Mouse (Mus musculus) limb, embryonic 10.5 days (tissue): ENCODE measurements around the gene AL732309.1. TPM values are rescaled to one million over a fixed set of nuclear protein-coding genes. Genes with fewer than 3 reads are reported as not detected.

Experiments used
- polyA plus RNA-seq: library from polyadenylated mRNA; unstranded; fragments of >200 nt; fragmentation: Nextera tagmentation; extraction: Ambion mirVana; gene quantifications from 2 replicates; pipeline ENCODE4 v1.2.1, GENCODE M21; 2016

The AL732309.1 gene
- polyA plus RNA-seq, 1 experiment from 2014 or later = 7.8 TPM

Other genes with a start within 250 kb of the AL732309.1 start
- 61.6 and 68.2 TPM in 2 replicates for gene Nsmf, start 192.5 kb downstream of the AL732309.1 start, polyA plus RNA-seq
- gene Entpd8, start 166.6 kb downstream of the AL732309.1 start, polyA plus RNA-seq = 0.30 TPM in 1 of 2 replicates, not detected in the other
- 0.15 and 0.28 TPM in 2 replicates for gene Noxa1, start 151.7 kb downstream of the AL732309.1 start, polyA plus RNA-seq
- 7.9 and 10.3 TPM in 2 replicates for gene Nrarp, start 66.1 kb downstream of the AL732309.1 start, polyA plus RNA-seq
- gene Tor4a, start 50.0 kb downstream of the AL732309.1 start, polyA plus RNA-seq = 3.2 TPM in 2 replicates
- 129 and 137 TPM in 2 replicates for gene Nelfb, start 35.4 kb downstream of the AL732309.1 start, polyA plus RNA-seq
- gene Stpg3, start 32.2 kb downstream of the AL732309.1 start, polyA plus RNA-seq = 0.14 TPM in 1 of 2 replicates, not detected in the other
- 1.0 TPM in 1 of 2 replicates, not detected in the other for gene Fam166a, start 28.1 kb downstream of the AL732309.1 start, polyA plus RNA-seq
- gene Tubb4b, start 22.2 kb downstream of the AL732309.1 start, polyA plus RNA-seq = 597 and 608 TPM in 2 replicates
- not detected in 2 replicates for gene Slc34a3, start 12.5 kb downstream of the AL732309.1 start, polyA plus RNA-seq
- not detected in 2 replicates for gene Rnf224, start 10.1 kb downstream of the AL732309.1 start, polyA plus RNA-seq
- gene Rnf208, start 4.6 kb downstream of the AL732309.1 start, polyA plus RNA-seq = 3.8 and 5.7 TPM in 2 replicates
- gene Cysrt1, start 4.4 kb downstream of the AL732309.1 start, polyA plus RNA-seq = 0.25 TPM in 1 of 2 replicates, not detected in the other
- 14.5 and 18.4 TPM in 2 replicates for gene Tmem203, start 8.6 kb upstream of the AL732309.1 start, polyA plus RNA-seq
- gene Tprn, start 15.8 kb upstream of the AL732309.1 start, polyA plus RNA-seq = 8.7 and 9.7 TPM in 2 replicates
- 235 and 243 TPM in 2 replicates for gene Ssna1, start 25.6 kb upstream of the AL732309.1 start, polyA plus RNA-seq
- 138 and 153 TPM in 2 replicates for gene Anapc2, start 25.6 kb upstream of the AL732309.1 start, polyA plus RNA-seq
- not detected in 2 replicates for gene Tmem210, start 41.3 kb upstream of the AL732309.1 start, polyA plus RNA-seq
- not detected in 2 replicates for gene Lrrc26, start 43.1 kb upstream of the AL732309.1 start, polyA plus RNA-seq
- gene Grin1, start 72.3 kb upstream of the AL732309.1 start, polyA plus RNA-seq = 0.30 and 0.46 TPM in 2 replicates
- gene Man1b1, start 85.5 kb upstream of the AL732309.1 start, polyA plus RNA-seq = 42.6 and 54.6 TPM in 2 replicates
- gene Dpp7, start 109.5 kb upstream of the AL732309.1 start, polyA plus RNA-seq = 15.7 and 18.7 TPM in 2 replicates
- 8.1 and 9.0 TPM in 2 replicates for gene Uap1l1, start 118.8 kb upstream of the AL732309.1 start, polyA plus RNA-seq
- gene Sapcd2, start 125.5 kb upstream of the AL732309.1 start, polyA plus RNA-seq = 88.3 and 88.7 TPM in 2 replicates
- 0.19 TPM in 1 of 2 replicates, not detected in the other for gene Entpd2, start 149.0 kb upstream of the AL732309.1 start, polyA plus RNA-seq
- 5.7 and 8.1 TPM in 2 replicates for gene Npdc1, start 152.5 kb upstream of the AL732309.1 start, polyA plus RNA-seq
- not detected in 2 replicates for gene Fut7, start 176.4 kb upstream of the AL732309.1 start, polyA plus RNA-seq
- 2.8 and 4.4 TPM in 2 replicates for gene Abca2, start 181.8 kb upstream of the AL732309.1 start, polyA plus RNA-seq
- 0.30 and 1.1 TPM in 2 replicates for gene Clic3, start 210.0 kb upstream of the AL732309.1 start, polyA plus RNA-seq
- gene Paxx, start 214.2 kb upstream of the AL732309.1 start, polyA plus RNA-seq = 10.0 and 14.6 TPM in 2 replicates
- not detected in 2 replicates for gene Ptgds, start 223.2 kb upstream of the AL732309.1 start, polyA plus RNA-seq
- not detected in 2 replicates for gene Lcn12, start 247.0 kb upstream of the AL732309.1 start, polyA plus RNA-seq